Mouse (Mus musculus) lung, embryonic 15.5 days (tissue): ENCODE measurements at regions not wholly inside any gene's neighbourhood (a gene's known extent, or its start where the extent isn't known, plus 50 kb on each side); places are given as distances from the start of the nearest gene placed in this dataset.

Experiments
- ATAC-seq: fragments of 200-750 bp; cut with Nextera tagmentation; 2 replicates; pipeline ENCODE4 v1.8.0; 2017; ENCODE audit warnings: moderate number of reproducible peaks, borderline replicate concordance; ENCODE audit not compliant: low FRiP score, low TSS enrichment; ENCODE audit errors: extremely low read depth
- H3K27ac ChIP-seq: fragments of 300-500 bp; sonication (generic); 2 replicates; pipeline ENCODE4 v1.5.1; 2015; ENCODE audit warnings: moderate library complexity, mild to moderate bottlenecking, inconsistent platforms
- H3K27me3 ChIP-seq: fragments of 300-500 bp; sonication (generic); 2 replicates; pipeline ENCODE4 v1.6.1; 2015; ENCODE audit warnings: inconsistent platforms
- H3K36me3 ChIP-seq: fragments of 300-500 bp; sonication (generic); 2 replicates; pipeline ENCODE4 v1.6.1; 2015; ENCODE audit warnings: inconsistent platforms
- H3K4me1 ChIP-seq: fragments of 300-500 bp; sonication (generic); 2 replicates; pipeline ENCODE4 v1.6.1; 2015; ENCODE audit warnings: inconsistent platforms
- H3K4me2 ChIP-seq: fragments of 300-500 bp; sonication (generic); 2 replicates; pipeline ENCODE4 v1.6.1; 2015; ENCODE audit warnings: inconsistent platforms, mild to moderate bottlenecking, moderate library complexity
- H3K4me3 ChIP-seq: fragments of 300-500 bp; sonication (generic); 2 replicates; pipeline ENCODE4 v1.5.1; 2015; ENCODE audit warnings: mild to moderate bottlenecking, inconsistent platforms
- H3K9ac ChIP-seq: fragments of 300-500 bp; sonication (generic); 2 replicates; pipeline ENCODE4 v1.6.1; 2015; ENCODE audit warnings: inconsistent platforms
- H3K9me3 ChIP-seq: fragments of 300-500 bp; sonication (generic); 2 replicates; pipeline ENCODE4 v1.6.1; 2016; ENCODE audit warnings: inconsistent platforms
- WGBS: fragments of 180-500 bp; shearing (Covaris S2); methylation state at CpG from one replicate; pipeline ENCODE4 v1.1.7; 2015; 5-methylcytosine and 5-hydroxymethylcytosine counted together

DNA sequence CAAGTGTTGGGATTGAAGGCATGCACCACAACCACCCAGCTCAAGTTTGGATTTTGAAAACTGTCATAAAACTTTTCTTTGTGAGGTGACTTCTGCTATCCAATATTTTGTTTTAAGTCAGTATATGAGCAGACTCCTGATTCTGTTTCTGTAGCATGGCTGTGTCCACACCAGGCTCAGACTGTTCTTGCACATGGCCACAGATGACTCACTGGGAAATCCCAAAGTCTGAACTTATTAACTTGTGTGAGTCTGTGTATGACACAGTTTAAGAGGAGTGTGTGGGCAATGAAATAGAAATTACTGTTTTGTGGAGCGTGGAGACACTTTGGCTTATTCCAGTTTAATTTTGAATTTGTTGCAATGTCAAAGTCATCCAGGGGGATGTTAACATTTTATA lies 179.3 kb upstream of the Sphkap start:
- no peak overlapping the region for H3K9ac ChIP-seq
- no peak for ATAC-seq
- no peak overlapping the region for H3K4me3 ChIP-seq
- H3K27ac ChIP-seq: no peak overlapping the region
- H3K4me2 ChIP-seq: no peak overlapping the region
- no peaks in the 10 kb centered on the region for H3K36me3 ChIP-seq
- no peaks in the 10 kb centered on the region for H3K4me1 ChIP-seq
- 80% methylated on average over 1 of the region's 1 CpGs for WGBS
- H3K9me3 ChIP-seq: no peaks in the 10 kb centered on the region
- no peaks in the 10 kb centered on the region for H3K27me3 ChIP-seq

DNA sequence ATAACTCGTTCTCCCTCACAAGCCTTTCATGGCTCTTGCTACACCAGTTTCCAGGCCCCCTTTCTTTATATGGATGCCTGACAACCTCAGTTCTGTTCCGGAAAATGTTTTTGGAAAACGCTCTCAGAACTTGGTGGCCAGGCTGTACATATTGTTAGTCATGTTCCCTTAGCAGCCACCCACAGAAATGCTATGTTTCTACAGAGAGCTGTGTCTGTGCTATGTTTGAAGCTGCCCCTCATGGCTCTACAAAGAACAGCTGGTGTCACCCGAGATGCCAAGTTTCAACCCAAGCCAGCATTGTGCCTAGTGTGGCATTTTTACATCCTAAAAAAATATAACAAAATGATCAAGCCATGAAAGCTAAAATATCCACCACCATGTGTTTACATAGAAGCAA lies 175.0 kb upstream of the Sphkap start:
- H3K4me2 ChIP-seq: no peak overlapping the region
- WGBS: 79% methylated on average over 4 of the region's 4 CpGs

DNA sequence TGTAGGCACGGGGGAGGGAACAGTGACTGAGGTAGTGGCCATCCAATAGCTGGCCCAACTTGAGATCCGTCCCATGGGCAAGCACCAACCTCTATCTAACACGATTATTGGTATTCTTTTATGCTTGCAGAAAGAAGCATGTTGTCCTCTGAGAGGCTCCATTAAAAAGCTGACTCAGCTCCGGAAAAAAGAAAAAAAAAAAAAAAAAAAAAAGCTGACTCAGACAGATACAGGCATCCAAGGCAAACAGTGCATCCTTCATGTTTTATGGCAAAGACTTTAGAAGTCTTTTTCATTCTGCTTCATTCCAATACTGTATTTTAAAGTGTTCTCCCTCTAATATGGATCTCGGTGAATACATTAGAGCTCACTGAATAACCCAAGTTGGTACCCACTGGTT lies 162.0 kb upstream of the Sphkap start:
- Histone ChIP-seq H3K9ac (no peak overlapping the region), H3K27me3 (no peaks in the 10 kb centered on the region), H3K9me3 (no peaks in the 10 kb centered on the region), H3K27ac (no peak overlapping the region), H3K36me3 (no peaks in the 10 kb centered on the region), H3K4me2 (no peak overlapping the region), H3K4me1 (no peaks in the 10 kb centered on the region), H3K4me3 (no peak overlapping the region)
- no peak for ATAC-seq
- 85% methylated on average over 5 of the region's 5 CpGs for WGBS

More for the DNA sequence above, 175.0 kb upstream of the Sphkap start:
- H3K27ac ChIP-seq: no peak overlapping the region
- no peak overlapping the region for H3K9ac ChIP-seq
- H3K36me3 ChIP-seq: no peaks in the 10 kb centered on the region
- H3K4me1 ChIP-seq: no peaks in the 10 kb centered on the region
- H3K27me3 ChIP-seq: no peaks in the 10 kb centered on the region
- H3K9me3 ChIP-seq: no peaks in the 10 kb centered on the region
- H3K4me3 ChIP-seq: no peak overlapping the region
- no peak for ATAC-seq

DNA sequence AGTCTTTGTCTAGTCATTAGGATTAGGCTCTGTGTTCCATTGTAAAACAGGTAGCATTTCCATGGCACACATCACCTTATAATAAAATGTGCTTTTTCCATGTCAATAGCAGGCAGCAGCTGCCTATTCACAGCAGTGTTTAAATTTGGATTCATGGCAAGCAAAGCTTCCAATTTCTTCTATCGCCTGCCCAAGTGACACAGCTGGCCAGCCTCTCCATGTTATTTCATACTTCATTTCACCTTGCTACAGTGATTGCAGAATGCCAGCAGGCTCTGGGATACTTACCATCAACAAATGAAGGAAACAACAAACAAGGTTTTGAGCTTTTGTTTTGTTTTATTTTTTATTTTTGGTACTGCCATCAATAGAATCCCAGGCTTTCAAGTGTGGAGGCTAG lies 160.7 kb upstream of the Sphkap start:
- H3K27ac ChIP-seq: no peak overlapping the region
- no peak overlapping the region for H3K4me2 ChIP-seq
- no peaks in the 10 kb centered on the region for H3K9me3 ChIP-seq
- WGBS: 71% methylated on average over 1 of the region's 1 CpGs
- H3K27me3 ChIP-seq: no peaks in the 10 kb centered on the region
- H3K9ac ChIP-seq: no peak overlapping the region
- H3K4me3 ChIP-seq: no peak overlapping the region
- no peak for ATAC-seq
- H3K36me3 ChIP-seq: no peaks in the 10 kb centered on the region
- H3K4me1 ChIP-seq: no peaks in the 10 kb centered on the region

DNA sequence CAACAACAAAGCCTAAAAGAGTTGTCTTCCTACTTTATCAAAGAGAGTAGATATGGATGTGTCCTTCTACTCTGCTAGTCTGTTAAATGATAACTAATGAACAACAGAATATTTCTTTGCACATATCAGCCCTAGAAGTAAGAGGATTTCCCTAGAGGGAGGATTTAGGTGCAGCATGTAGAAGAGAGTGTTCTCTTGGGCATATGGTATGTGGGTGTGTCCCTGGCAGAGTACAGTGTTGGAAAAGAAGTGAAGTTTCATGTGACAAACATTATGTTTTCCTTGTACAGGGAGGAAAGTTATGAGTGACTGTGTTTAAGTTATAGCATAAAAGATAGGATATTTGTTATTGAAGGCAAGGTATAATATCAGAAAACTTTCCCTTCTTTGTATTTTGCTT lies 143.6 kb upstream of the Sphkap start:
- H3K9me3 ChIP-seq: no peaks in the 10 kb centered on the region
- H3K4me3 ChIP-seq: no peak overlapping the region
- no peak overlapping the region for H3K27ac ChIP-seq
- no peak overlapping the region for H3K9ac ChIP-seq
- H3K36me3 ChIP-seq: no peaks in the 10 kb centered on the region
- no peaks in the 10 kb centered on the region for H3K27me3 ChIP-seq
- no peak overlapping the region for H3K4me2 ChIP-seq
- no peaks in the 10 kb centered on the region for H3K4me1 ChIP-seq
- ATAC-seq: no peak

DNA sequence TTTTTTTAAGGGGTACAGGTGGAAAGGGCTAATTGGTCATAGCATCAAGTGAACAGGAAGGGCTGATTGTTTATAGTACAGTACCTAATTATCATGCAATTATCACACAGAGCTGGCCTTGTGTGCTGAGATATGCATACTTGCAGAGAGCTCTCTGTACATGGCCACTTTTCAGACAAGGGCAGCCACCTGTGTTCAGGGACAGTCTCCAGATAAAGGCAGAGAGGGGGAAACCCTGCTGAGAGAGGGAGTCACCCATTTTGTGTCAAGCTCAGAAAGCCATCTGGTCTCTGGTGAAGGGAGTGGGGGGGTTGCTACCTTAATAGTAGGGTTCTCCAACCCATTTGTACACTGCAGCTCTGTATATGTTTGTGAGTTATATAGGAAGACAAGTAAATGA lies 127.5 kb upstream of the Sphkap start:
- H3K27me3 ChIP-seq: no peaks in the 10 kb centered on the region
- no peak for ATAC-seq
- H3K9me3 ChIP-seq: no peaks in the 10 kb centered on the region
- no peak overlapping the region for H3K4me3 ChIP-seq
- H3K4me2 ChIP-seq: no peak overlapping the region
- no peaks in the 10 kb centered on the region for H3K4me1 ChIP-seq
- H3K9ac ChIP-seq: no peak overlapping the region
- H3K36me3 ChIP-seq: no peaks in the 10 kb centered on the region
- H3K27ac ChIP-seq: no peak overlapping the region

DNA sequence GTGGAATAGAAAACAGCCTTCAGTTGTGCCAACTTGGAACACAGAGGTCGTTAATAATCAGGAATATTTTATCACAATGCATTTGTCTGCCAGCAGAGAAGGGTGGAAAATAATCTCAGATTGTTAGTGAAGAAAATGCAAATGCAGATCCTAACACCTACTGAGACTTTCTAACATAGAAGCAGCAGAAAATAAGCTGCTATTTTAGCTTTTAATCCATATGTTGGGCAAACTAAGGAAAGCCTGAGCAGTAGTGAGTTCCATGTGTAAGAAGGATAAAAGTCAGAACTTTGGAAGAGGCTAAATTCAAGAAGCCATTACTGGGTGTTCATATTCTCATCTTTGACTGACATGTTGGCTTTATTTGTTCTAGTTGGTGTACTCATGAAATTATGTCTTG lies 119.8 kb upstream of the Sphkap start:
- Histone ChIP-seq H3K27ac (no peak overlapping the region), H3K27me3 (no peaks in the 10 kb centered on the region)

DNA sequence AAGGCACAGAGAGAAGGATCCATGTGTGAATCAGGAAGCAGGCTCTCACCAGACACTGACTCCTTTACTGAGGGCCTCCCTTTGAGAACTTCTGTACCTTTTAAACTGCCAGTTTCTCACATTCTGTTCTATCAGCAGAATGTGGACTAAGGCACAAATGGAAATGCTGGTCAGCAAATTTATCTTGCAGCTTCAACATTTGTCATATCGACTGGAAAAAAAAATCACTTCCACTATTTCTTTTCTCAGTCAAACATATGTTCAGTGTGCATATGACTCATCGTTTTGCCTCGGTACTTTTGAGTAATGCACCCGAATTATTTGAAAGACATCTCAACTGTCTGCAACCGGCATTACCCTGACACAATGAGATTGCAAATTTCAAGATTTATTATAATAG lies 101.4 kb upstream of the Sphkap start:
- Histone ChIP-seq H3K27me3 (no peaks in the 10 kb centered on the region), H3K9me3 (no peaks in the 10 kb centered on the region), H3K36me3 (no peaks in the 10 kb centered on the region), H3K27ac (no peak overlapping the region), H3K4me2 (no peak overlapping the region), H3K4me1 (no peaks in the 10 kb centered on the region), H3K4me3 (no peak overlapping the region), H3K9ac (no peak overlapping the region)
- WGBS: 67% methylated on average over 5 of the region's 5 CpGs
- ATAC-seq: no peak

More for the DNA sequence above, 119.8 kb upstream of the Sphkap start:
- 43% methylated on average over 1 of the region's 1 CpGs for WGBS
- H3K9ac ChIP-seq: no peak overlapping the region
- no peaks in the 10 kb centered on the region for H3K36me3 ChIP-seq
- no peaks in the 10 kb centered on the region for H3K4me1 ChIP-seq
- no peak for ATAC-seq
- H3K9me3 ChIP-seq: no peaks in the 10 kb centered on the region
- no peak overlapping the region for H3K4me3 ChIP-seq
- no peak overlapping the region for H3K4me2 ChIP-seq

DNA sequence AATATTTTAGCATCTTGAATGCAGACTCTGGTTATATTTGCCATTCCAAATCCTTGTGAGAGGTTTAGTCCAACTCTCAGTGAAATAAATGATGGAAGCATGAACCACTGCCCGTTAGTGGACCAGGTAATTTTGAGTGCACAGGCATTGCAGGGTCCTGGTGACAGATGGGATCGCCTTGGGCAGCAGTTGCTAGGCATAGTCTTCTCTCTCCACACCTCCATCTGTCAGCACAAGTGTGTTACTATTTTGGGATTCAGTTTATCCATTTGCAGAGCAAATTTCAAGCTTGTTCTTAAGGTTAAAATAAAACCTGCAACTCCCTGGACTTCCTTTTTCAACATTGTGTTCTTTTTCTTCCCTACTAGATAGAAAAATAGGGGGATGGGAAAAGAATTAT lies 97.4 kb upstream of the Sphkap start:
- H3K27me3 ChIP-seq: no peaks in the 10 kb centered on the region
- no peak overlapping the region for H3K4me3 ChIP-seq
- no peak overlapping the region for H3K9ac ChIP-seq
- H3K36me3 ChIP-seq: no peaks in the 10 kb centered on the region
- no peaks in the 10 kb centered on the region for H3K4me1 ChIP-seq
- H3K27ac ChIP-seq: no peak overlapping the region
- 63% methylated on average over 2 of the region's 2 CpGs for WGBS
- H3K4me2 ChIP-seq: no peak overlapping the region
- ATAC-seq: no peak
- no peaks in the 10 kb centered on the region for H3K9me3 ChIP-seq

DNA sequence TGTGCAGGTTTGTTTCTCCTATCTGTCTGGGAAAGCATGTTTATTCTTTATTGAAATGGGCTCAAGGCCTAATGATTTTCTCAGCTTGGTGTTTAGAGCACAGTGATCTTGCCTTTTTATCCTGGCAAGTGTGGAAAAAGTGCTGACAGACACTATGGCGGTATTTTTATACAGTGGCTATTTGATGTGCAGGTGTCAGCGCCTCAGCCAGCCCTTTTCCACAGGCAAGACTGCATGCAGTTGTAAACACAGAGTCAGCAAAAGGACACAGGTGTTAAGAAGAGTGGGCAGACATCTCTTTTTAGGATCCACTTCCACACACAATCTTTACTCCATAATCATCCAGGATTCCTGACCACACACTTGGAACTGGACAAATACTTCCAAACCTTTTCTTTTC lies 88.9 kb upstream of the Sphkap start:
- Histone ChIP-seq H3K27me3 (no peaks in the 10 kb centered on the region), H3K4me2 (no peak overlapping the region), H3K27ac (no peak overlapping the region), H3K4me1 (no peaks in the 10 kb centered on the region), H3K9me3 (no peaks in the 10 kb centered on the region), H3K9ac (no peak overlapping the region), H3K36me3 (no peaks in the 10 kb centered on the region), H3K4me3 (no peak overlapping the region)
- WGBS: 43% methylated on average over 2 of the region's 2 CpGs
- no peak for ATAC-seq

DNA sequence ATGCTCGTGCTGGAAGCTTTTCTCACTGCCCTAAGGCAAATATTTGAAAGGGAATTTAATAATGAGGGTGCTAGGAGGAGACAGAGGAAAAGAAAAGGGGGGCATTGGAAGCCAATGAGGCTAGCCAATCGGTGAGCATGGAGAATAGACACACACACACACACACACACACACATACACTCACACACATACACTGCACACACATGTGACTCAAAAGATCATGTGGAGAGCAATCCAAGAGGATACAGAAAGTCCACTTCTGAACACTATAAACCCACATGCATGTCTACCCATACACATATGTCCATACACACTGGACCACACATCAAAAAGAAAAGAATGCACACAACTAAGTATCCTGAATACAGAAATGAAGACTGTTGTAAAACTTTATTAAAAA lies 88.4 kb upstream of the Sphkap start:
- Histone ChIP-seq H3K9me3 (no peaks in the 10 kb centered on the region), H3K9ac (no peak overlapping the region), H3K27ac (no peak overlapping the region), H3K36me3 (no peaks in the 10 kb centered on the region), H3K4me1 (no peaks in the 10 kb centered on the region), H3K27me3 (no peaks in the 10 kb centered on the region), H3K4me2 (no peak overlapping the region), H3K4me3 (no peak overlapping the region)
- ATAC-seq: no peak
- WGBS: 48% methylated on average over 2 of the region's 2 CpGs

DNA sequence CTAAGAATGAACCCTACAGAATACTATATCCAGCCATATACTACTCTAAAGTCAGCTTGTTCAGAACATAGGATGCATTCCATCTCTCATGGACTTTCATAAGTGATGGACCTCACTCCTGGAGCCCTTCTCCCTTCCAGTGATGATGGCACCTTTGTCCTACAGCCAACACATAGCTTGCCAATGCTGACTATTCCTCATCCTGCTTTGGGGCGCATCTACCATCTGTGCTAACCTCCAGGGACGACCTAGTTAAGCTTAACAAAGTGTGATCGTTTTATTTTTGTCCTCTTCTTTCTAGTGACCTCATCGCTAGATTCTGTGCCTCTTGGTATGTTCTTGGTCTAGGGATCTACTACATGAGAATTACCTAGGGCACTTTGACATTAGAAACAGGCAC lies 87.0 kb upstream of the Sphkap start:
- H3K36me3 ChIP-seq: no peaks in the 10 kb centered on the region
- no peak overlapping the region for H3K9ac ChIP-seq
- H3K27ac ChIP-seq: no peak overlapping the region
- no peak for ATAC-seq
- WGBS: 74% methylated on average over 4 of the region's 4 CpGs
- H3K4me1 ChIP-seq: no peaks in the 10 kb centered on the region
- H3K4me2 ChIP-seq: no peak overlapping the region
- H3K27me3 ChIP-seq: no peaks in the 10 kb centered on the region
- no peaks in the 10 kb centered on the region for H3K9me3 ChIP-seq
- H3K4me3 ChIP-seq: no peak overlapping the region

DNA sequence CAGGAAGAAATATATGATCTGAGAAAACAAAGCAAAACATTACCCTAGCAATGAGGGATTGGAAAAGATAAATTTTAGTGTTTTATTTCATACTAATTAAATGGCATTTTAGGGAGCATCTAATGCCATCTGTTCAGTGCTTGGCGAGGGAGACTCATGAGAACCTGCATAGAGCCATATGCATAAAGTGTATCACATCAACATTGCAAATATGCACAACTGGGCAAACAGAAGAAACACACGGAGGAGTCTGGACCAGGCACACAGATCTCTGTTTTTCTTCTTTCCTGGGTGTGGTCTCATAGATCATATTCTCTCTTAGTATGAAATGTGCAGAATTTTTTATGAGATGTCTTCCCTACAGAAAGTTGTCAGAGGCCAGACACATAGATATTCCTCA lies 71.1 kb upstream of the Sphkap start:
- Histone ChIP-seq H3K9me3 (no peaks in the 10 kb centered on the region), H3K27ac (no peak overlapping the region), H3K36me3 (no peaks in the 10 kb centered on the region), H3K4me3 (no peak overlapping the region), H3K4me2 (no peak overlapping the region), H3K27me3 (no peaks in the 10 kb centered on the region), H3K4me1 (no peaks in the 10 kb centered on the region), H3K9ac (no peak overlapping the region)
- WGBS: 61% methylated on average over 2 of the region's 2 CpGs
- ATAC-seq: no peak
